Mouse (Mus musculus) adrenal gland, adult 18-20 months (tissue): ENCODE data around the gene Gstm6. TPM values are rescaled to one million over a fixed set of nuclear protein-coding genes. Genes with fewer than 3 reads are reported as not detected.
"Not testable (repeated sequence)": the region's sequence is repeated elsewhere in the genome, so short reads cannot be mapped to it uniquely, and the experiment has no call there.

ENCODE experiments used
- DNase-seq, 2 experiments: peaks; one replicate each; pipeline ENCODE4 v3.0.0; 2021 to 2022; ENCODE audit warnings: low spot score in 2 of 2
- total RNA-seq, 2 experiments: library from RNA; stranded (reverse); gene quantifications; 1 replicate in 1 of 2; 2 replicates in 1 of 2; pipeline ENCODE4 v1.2.3; 2021

Gstm6 gene
- total RNA-seq, 2 experiments from 2014 or later: 6.1 to 8.0 TPM

DNA sequence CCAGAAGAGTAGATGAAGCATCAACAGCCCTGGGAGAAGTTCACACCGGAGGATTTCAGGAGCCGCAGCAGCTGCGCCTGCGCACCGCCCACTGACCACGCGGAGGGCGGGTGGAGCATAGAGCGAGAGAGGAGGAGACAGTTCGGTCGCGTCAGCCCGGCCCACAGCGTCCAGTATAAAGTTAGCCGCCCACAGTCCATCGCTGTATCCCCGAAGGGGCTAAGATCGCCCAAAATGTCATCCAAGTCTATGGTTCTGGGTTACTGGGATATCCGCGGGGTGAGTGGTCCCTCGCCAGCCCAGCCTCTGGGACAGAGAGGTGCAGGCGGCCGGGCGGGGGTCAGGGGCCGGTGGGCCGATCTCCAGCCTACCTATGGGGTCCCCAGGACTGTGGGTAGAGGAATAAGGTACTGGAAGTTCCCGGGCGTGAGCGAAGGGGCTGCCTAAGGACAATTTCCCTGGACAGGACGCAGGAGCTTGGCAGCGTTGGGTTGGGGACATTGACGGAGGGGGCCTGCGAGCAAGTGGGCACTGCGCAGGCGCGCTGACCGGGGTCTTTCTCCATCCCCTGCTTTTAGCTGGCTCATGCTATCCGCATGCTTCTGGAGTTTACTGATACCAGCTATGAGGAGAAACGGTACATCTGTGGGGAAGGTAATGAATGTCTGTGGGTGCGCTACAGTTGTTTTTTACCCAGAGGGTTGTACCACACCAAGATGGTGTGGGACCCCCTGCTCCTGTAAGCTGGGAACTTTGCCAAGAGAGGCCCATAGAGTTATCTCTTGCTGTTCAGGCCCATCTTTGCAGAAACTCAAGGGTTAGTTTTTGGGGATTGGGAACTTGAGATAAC, 47.6 kb downstream of the Gstm6 start, which contains the start of gene Gstm5:
Gene Gstm5 (plus strand): TSS at position 102 of the 850 bp plus-strand sequence.
- DNase-seq: peak; percentile 78 to 80

DNA sequence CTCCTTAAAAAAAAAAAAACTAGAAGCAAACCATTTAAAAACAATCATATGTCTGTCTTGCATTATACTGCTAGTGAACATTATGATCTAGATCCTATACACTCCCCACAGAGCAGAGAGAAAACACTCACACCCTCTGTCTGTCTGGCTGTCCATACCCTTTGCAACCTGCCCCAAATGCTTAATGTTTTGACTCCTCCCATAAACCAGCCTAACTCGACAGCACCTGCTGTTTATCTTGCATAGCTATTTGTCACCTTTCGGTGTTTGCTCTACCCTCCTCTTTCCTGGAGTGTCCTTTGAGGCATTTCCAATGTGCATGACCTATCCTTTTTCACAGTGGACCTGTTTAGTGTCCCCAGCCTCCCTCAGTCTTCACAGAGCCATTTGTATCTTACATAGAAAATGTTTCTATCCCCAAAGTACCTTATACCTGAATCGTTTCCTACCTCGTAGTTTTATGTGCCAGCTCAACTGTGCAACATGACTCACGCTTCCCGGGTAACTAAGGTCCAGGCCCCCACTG, 48.3 kb downstream of the Gstm6 start:
- DNase-seq: no peak

DNA sequence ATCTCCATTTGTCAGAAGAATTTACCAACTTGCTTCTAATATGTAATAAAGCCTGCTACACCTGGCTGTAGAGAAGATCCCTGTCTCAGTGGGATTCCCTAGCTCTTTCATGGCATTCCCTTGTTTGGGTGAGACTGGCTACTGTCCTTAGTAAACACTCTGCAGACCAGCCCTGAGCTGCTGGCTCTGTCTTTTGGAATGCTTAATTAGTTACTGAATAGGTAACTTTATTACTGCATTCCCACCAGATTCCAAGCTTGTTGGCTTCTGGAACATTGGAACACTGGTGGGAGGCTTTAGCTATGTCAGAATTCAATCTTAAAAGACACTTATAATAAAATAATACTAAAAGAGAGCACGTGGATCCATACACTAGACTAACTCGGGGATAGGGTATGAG, 54.3 kb downstream of the Gstm6 start:
- DNase-seq: not testable (repeated sequence)

Other genes starting within 250 kb of the Gstm6 start
- 100 to 1,000 TPM; 252 to 308 TPM for gene Ahcyl1, start 247.2 kb downstream of the Gstm6 start, total RNA-seq
- gene Csf1, start 183.3 kb downstream of the Gstm6 start, total RNA-seq: 10 to 100 TPM; 13.2 to 34.7 TPM
- gene Eps8l3, start 66.5 kb downstream of the Gstm6 start, total RNA-seq: not detected
- gene Gstm5, start 47.9 kb downstream of the Gstm6 start, total RNA-seq: 10 to 100 TPM; 30.0 to 48.3 TPM
- gene Gstm7, start 11.9 kb downstream of the Gstm6 start, total RNA-seq: 100 to 1,000 TPM; 143 to 179 TPM
- gene Gstm3, start 25.5 kb upstream of the Gstm6 start, total RNA-seq: under 1 TPM in 1 of 2 experiments, not detected in 1; 0.33 TPM
- 100 to 1,000 TPM; 211 to 280 TPM for gene Gstm2, start 42.7 kb upstream of the Gstm6 start, total RNA-seq
- 100 to 1,000 TPM; 423 to 620 TPM for gene Gstm1, start 74.2 kb upstream of the Gstm6 start, total RNA-seq
- 10 to 100 TPM; 19.6 to 20.3 TPM for gene Gstm4, start 101.1 kb upstream of the Gstm6 start, total RNA-seq
- gene Ampd2, start 142.9 kb upstream of the Gstm6 start, total RNA-seq: 100 to 1,000 TPM; 130 to 192 TPM
- 10 to 100 TPM; 11.0 to 18.6 TPM for gene Gnat2, start 149.0 kb upstream of the Gstm6 start, total RNA-seq
- gene Gnai3, start 202.4 kb upstream of the Gstm6 start, total RNA-seq: 100 to 1,000 TPM; 160 to 166 TPM
- under 1 TPM; 0.19 to 0.23 TPM for gene Gpr61, start 211.1 kb upstream of the Gstm6 start, total RNA-seq
- 10 to 100 TPM; 23.1 to 23.5 TPM for gene Amigo1, start 242.6 kb upstream of the Gstm6 start, total RNA-seq